Mouse (Mus musculus) hindbrain, postnatal 0 days (tissue): ENCODE measurements at regions not wholly inside any gene's neighbourhood (a gene's known extent, or its start where the extent isn't known, plus 50 kb on each side); places are given as distances from the start of the nearest gene placed in this dataset.

Experiments used
- ATAC-seq: fragments of 200-750 bp; cut with Nextera tagmentation; 2 replicates; pipeline ENCODE4 v1.8.0; 2017; ENCODE audit warnings: mild to moderate bottlenecking, moderate TSS enrichment, moderate library complexity
- DNase-seq: peaks from one replicate; pipeline ENCODE4 v3.0.0-alpha.2; 2015; ENCODE audit warnings: low spot score
- H3K27ac ChIP-seq: fragments of 300-500 bp; sonication (generic); 2 replicates; pipeline ENCODE4 v1.5.1; 2014; ENCODE audit warnings: mild to moderate bottlenecking
- H3K27me3 ChIP-seq: fragments of 300-500 bp; sonication (generic); 2 replicates; pipeline ENCODE4 v1.6.1; 2014; ENCODE audit warnings: low read length, mixed read lengths; ENCODE audit not compliant: insufficient read depth
- H3K36me3 ChIP-seq: fragments of 300-500 bp; sonication (generic); 2 replicates; pipeline ENCODE4 v1.6.1; 2014; ENCODE audit warnings: low read length, mixed read lengths; ENCODE audit not compliant: insufficient read depth
- H3K4me1 ChIP-seq: fragments of 300-500 bp; sonication (generic); 2 replicates; pipeline ENCODE4 v1.6.1; 2014; ENCODE audit warnings: antibody characterized with exemption, low read length, mixed read lengths; ENCODE audit not compliant: insufficient read depth
- H3K4me2 ChIP-seq: fragments of 300-500 bp; sonication (generic); 2 replicates; pipeline ENCODE4 v1.6.1; 2014; ENCODE audit warnings: low read depth, mild to moderate bottlenecking, low read length, moderate library complexity, mixed read lengths
- H3K4me3 ChIP-seq: fragments of 300-500 bp; sonication (generic); 2 replicates; pipeline ENCODE4 v1.5.1; 2014; ENCODE audit warnings: low read length
- H3K9ac ChIP-seq: fragments of 300-500 bp; sonication (generic); replicated peaks from 2 replicates; pipeline ENCODE4 v1.6.1; 2014; ENCODE audit warnings: mild to moderate bottlenecking, low read length, moderate library complexity, mixed read lengths
- H3K9me3 ChIP-seq: fragments of 300-500 bp; sonication (generic); 2 replicates; pipeline ENCODE4 v1.6.1; 2016; ENCODE audit warnings: low read length, mixed read lengths
- CTCF ChIP-seq: IDR thresholded peaks from 2 replicates; pipeline ENCODE4 v1.5.1; 2016; ENCODE audit warnings: antibody characterized with exemption, control low read depth, low read depth
- WGBS: fragments of 180-500 bp; shearing (Covaris S2); extraction: QIAGEN DNeasy Blood & Tissue Kit; methylation state at CpG from one replicate; pipeline ENCODE4 v1.1.7; 2014; 5-methylcytosine and 5-hydroxymethylcytosine counted together

DNA sequence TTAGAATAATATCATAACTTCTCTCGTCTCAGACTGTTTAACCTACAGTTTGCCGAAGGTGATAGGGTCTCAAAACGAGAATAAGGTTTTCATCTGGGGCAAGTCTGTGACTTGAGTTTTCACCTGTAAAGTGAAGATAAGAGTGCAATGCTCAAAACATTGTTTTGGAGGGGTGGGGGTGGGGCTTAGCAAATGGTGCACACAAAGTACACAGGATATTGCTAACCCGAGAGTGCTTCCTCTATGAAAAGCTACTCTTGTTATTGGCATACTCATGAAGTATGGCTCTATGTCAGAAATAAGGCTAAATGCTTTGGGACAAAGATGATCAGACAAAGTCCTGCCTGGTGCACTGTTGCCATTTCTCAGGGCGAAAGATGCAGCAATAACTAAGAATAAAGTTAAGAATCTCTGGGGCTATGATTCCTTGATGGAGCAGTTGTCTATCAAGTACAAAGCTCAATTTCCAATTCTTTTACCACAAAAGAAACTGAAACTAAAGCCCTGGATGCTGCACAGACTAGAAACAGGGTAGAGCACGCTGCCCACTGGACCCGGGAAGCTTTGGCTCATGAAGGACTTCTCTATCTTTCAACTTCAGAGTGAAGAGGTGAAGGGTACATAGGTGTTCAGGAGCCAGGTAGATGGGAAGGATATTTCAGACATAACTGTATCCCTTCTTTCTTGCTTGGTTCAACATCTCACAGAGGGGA, 350.2 kb downstream of the Foxo1 start:
- TF ChIP-seq CTCF: no peak
- no peak for ATAC-seq

DNA sequence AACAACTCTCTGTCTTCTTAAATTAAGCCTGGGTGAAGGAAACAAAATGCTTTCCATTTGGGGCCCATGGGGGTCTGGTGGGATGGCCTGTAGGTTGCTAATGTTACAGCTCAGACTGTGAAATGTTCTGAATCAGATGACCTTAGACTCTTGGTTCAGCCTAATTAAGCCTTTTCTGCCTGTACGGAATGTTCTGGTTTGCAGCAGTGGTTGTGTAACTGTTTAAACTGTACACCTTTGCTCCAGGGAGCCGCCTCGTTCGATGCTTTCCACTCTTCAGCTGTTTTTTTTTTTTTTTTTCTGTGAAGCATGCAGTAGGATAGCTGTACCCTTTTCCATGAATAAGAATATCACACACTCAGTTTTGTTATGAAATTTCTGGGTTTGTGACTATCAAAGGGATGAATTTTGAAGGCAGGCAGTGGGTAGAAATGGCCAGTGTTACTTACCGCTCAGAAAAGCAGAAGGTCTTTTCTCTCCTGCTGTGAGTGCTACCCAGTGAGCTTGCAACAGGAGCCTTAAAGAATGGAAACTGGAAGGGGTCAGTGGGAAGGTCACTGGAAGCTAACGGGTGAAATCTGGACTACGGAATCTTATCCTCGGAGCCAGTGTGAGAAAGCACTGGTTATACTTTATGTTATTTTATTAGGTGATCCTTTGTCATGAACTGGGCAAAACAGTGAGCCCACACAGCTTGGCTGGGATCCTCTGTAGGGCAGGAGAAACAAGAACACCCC, 349.4 kb downstream of the Foxo1 start:
- H3K9ac ChIP-seq: no peak overlapping the region
- no peaks in the 10 kb centered on the region for H3K36me3 ChIP-seq
- DNase-seq: no peak
- H3K27me3 ChIP-seq: no peaks in the 10 kb centered on the region
- no peaks in the 10 kb centered on the region for H3K4me1 ChIP-seq
- WGBS: 42% methylated on average over 8 of the region's 8 CpGs
- H3K27ac ChIP-seq: no peak overlapping the region
- no peak for ATAC-seq
- no peak overlapping the region for H3K4me3 ChIP-seq
- H3K9me3 ChIP-seq: no peaks in the 10 kb centered on the region
- no peak overlapping the region for H3K4me2 ChIP-seq
- no peak for TF ChIP-seq CTCF

More for the DNA sequence above, 350.2 kb downstream of the Foxo1 start:
- 82% methylated on average over 7 of the region's 7 CpGs for WGBS
- no peaks in the 10 kb centered on the region for H3K4me1 ChIP-seq
- H3K4me2 ChIP-seq: no peak overlapping the region
- no peak overlapping the region for H3K9ac ChIP-seq
- no peaks in the 10 kb centered on the region for H3K27me3 ChIP-seq
- no peaks in the 10 kb centered on the region for H3K9me3 ChIP-seq
- no peak for DNase-seq
- H3K36me3 ChIP-seq: no peaks in the 10 kb centered on the region
- no peak overlapping the region for H3K27ac ChIP-seq
- no peak overlapping the region for H3K4me3 ChIP-seq

DNA sequence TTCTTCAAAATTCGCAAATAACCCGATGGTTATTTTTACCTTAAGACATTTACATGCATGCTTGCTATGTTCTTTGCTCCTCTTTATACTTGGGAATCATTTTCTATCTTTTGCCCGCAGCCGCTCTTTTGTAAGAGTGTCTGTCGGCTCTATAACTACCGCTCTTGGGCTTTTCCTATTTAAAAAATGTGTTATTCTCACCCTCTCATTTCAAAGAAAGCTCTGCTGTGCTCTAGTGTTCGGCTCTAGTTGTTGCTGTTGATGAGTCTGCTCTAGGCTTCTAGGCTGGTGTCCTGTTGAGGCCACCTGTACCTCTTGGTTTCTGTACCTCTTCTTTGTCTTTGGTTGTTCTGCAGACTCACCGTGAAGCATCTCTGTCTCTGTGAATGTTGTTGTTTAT, 343.7 kb downstream of the Foxo1 start:
- WGBS: 90% methylated on average over 8 of the region's 8 CpGs
- H3K27ac ChIP-seq: no peak overlapping the region

DNA sequence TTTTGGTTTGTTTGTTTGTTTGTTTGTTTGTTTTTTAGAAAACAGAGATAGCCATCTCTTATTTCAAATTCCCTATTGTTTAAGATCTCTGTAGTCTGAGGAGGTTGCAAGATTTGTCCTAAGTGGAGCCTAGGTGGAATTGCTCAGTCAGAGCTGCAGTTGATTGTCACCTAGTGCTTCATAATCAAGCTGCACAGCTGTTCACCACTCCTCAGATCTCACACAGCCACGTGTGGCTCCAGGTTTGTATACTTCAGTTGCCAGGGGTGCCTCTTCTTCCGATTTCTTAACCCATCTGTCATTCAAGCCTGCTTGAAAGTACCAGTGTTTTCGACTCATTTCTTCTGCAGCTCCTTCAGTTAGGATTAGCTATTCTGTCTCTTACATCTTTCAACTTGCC, 342.3 kb downstream of the Foxo1 start:
- H3K27ac ChIP-seq: no peak overlapping the region
- H3K4me3 ChIP-seq: no peak overlapping the region
- H3K9ac ChIP-seq: no peak overlapping the region
- DNase-seq (no peak), ATAC-seq (no peak)
- H3K4me2 ChIP-seq: no peak overlapping the region
- H3K27me3 ChIP-seq: no peaks in the 10 kb centered on the region
- TF ChIP-seq CTCF: no peak
- no peaks in the 10 kb centered on the region for H3K9me3 ChIP-seq
- WGBS: 66% methylated on average over 3 of the region's 3 CpGs
- no peaks in the 10 kb centered on the region for H3K4me1 ChIP-seq
- H3K36me3 ChIP-seq: no peaks in the 10 kb centered on the region

More for the DNA sequence above, 343.7 kb downstream of the Foxo1 start:
- H3K4me3 ChIP-seq: no peak overlapping the region
- no peak overlapping the region for H3K9ac ChIP-seq
- no peaks in the 10 kb centered on the region for H3K27me3 ChIP-seq
- ATAC-seq: no peak
- TF ChIP-seq CTCF: no peak
- H3K4me2 ChIP-seq: no peak overlapping the region
- H3K36me3 ChIP-seq: no peaks in the 10 kb centered on the region
- no peak for DNase-seq
- H3K4me1 ChIP-seq: no peaks in the 10 kb centered on the region
- H3K9me3 ChIP-seq: no peaks in the 10 kb centered on the region

DNA sequence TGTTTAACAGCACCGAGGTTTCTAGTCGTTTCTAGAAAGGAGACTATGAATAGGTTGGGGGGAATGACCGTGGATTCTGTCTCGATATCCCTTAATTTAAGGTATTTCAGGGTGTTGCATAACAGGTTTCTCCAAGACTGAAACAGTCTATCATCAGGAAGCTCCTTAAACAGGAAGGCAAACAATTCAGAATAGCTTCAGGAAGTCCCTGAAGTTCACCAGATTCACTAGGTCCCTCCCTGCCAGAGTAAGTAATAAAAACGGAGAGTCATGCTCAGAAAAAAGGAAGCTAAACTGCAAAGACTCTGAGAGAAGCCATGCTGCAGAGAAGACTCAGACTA, 339.9 kb downstream of the Foxo1 start:
- WGBS: 94% methylated on average over 5 of the region's 5 CpGs
- Histone ChIP-seq H3K4me1 (no peaks in the 10 kb centered on the region), H3K27ac (no peak overlapping the region), H3K4me2 (no peak overlapping the region), H3K27me3 (no peaks in the 10 kb centered on the region), H3K9me3 (no peaks in the 10 kb centered on the region), H3K36me3 (no peaks in the 10 kb centered on the region), H3K4me3 (no peak overlapping the region), H3K9ac (no peak overlapping the region)
- TF ChIP-seq CTCF: no peak
- ATAC-seq (no peak), DNase-seq (no peak)

DNA sequence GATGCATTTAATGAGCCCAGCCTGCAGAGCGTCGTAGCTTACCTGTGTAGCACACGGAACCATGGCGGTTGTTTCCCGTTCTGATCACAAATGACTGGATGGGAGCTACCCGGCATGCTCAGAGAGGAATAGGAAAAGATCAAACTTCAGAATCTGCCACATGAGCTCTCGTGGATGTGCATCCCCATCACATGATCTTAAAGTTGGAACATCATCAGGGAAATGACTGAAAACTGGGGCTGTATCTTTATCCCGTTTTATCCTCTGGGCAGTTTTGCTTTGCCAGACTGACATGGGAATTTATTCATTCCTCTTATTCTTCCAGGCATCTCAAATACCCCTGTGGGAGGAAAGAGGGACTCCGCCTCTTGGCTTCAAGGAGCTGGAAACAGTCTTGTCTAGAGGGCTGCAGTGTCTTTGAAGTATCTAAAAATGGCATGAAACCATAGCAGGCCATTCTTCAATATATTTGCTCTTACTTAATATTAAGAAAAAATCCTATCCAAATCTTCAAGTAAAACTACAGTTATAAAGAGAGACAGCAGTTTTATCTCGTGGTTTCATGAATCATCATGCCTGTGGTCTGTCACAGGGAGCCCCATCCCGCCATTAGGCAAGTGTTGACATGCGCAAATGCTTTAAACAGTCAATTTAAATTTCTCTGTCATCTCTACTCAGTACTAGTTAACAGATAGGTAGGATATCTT, 339.4 kb downstream of the Foxo1 start:
- Histone ChIP-seq H3K4me1 (no peaks in the 10 kb centered on the region), H3K27ac (no peak overlapping the region), H3K36me3 (no peaks in the 10 kb centered on the region), H3K4me3 (no peak overlapping the region), H3K9ac (no peak overlapping the region), H3K4me2 (no peak overlapping the region), H3K9me3 (no peaks in the 10 kb centered on the region), H3K27me3 (no peaks in the 10 kb centered on the region)
- no peak for TF ChIP-seq CTCF
- DNase-seq: no peak
- ATAC-seq: no peak
- whole genome bisulfite sequencing: 88% methylated on average over 12 of the region's 12 CpGs
